Mouse (Mus musculus) adrenal gland, postnatal 4 days (tissue): ENCODE results near the gene Papolg. TPM values are rescaled to one million over a fixed set of nuclear protein-coding genes. Genes with fewer than 3 reads are reported as not detected.

Source experiments
- total RNA-seq, 2 experiments: library from RNA; stranded (reverse); gene quantifications; 2 replicates each; pipeline ENCODE4 v1.2.3; 2021

Papolg gene
- total RNA-seq, 2 experiments from 2014 or later = 12.2 to 13.2 TPM

Other genes with a start within 250 kb of the Papolg start
- gene Pus10, start 229.6 kb downstream of the Papolg start, total RNA-seq = 10 to 100 TPM; 26.4 to 30.7 TPM
- gene Pex13, start 229.3 kb downstream of the Papolg start, total RNA-seq = 10 to 100 TPM; 46.0 to 60.7 TPM
- gene Rel, start 124.3 kb downstream of the Papolg start, total RNA-seq = 1 to 10 TPM; 5.2 to 5.8 TPM
- not detected for gene A830031A19Rik, start 179.8 kb upstream of the Papolg start, total RNA-seq
- 1 to 10 TPM; 5.9 to 7.8 TPM for gene Bcl11a, start 182.8 kb upstream of the Papolg start, total RNA-seq